Mouse (Mus musculus) hindbrain, embryonic 10.5 days (tissue): ENCODE results near the gene March6. TPM values are rescaled to one million over a fixed set of nuclear protein-coding genes. Genes with fewer than 3 reads are reported as not detected.

Experiments
- DNase-seq: peaks from one replicate; pipeline ENCODE4 v3.0.0-alpha.2; 2017; ENCODE audit warnings: low spot score
- H3K27ac ChIP-seq: fragments of 300-500 bp; sonication (generic); 2 replicates; pipeline ENCODE4 v1.5.1; 2016; ENCODE audit warnings: mild to moderate bottlenecking, moderate library complexity
- H3K27me3 ChIP-seq: fragments of 300-500 bp; sonication (generic); 2 replicates; pipeline ENCODE4 v1.6.1; 2016; ENCODE audit warnings: mild to moderate bottlenecking; ENCODE audit not compliant: poor library complexity, insufficient read depth, severe bottlenecking
- H3K36me3 ChIP-seq: fragments of 300-500 bp; sonication (generic); 2 replicates; pipeline ENCODE4 v1.6.1; 2016; ENCODE audit warnings: mild to moderate bottlenecking, moderate library complexity
- H3K4me1 ChIP-seq: fragments of 300-500 bp; sonication (generic); replicated peaks from 2 replicates; pipeline ENCODE4 v1.6.1; 2016; ENCODE audit warnings: mild to moderate bottlenecking
- H3K4me3 ChIP-seq: fragments of 300-500 bp; sonication (generic); 2 replicates; pipeline ENCODE4 v1.5.1; 2016; ENCODE audit warnings: mild to moderate bottlenecking, moderate library complexity
- H3K9me3 ChIP-seq: fragments of 300-500 bp; sonication (generic); 2 replicates; pipeline ENCODE4 v1.6.1; 2016; ENCODE audit warnings: mild to moderate bottlenecking, moderate library complexity
- WGBS: fragments of 180-500 bp; shearing (Covaris S2); methylation state at CpG from one replicate; pipeline ENCODE4 v1.1.7; 2016; 5-methylcytosine and 5-hydroxymethylcytosine counted together
- polyA plus RNA-seq: library from polyadenylated mRNA; unstranded; fragments of >200 nt; fragmentation: Nextera tagmentation; extraction: Ambion mirVana; gene quantifications from 2 replicates; pipeline ENCODE4 v1.2.1, GENCODE M21; 2016

Gene March6
- polyA plus RNA-seq, 1 experiment from 2014 or later = 34.5 TPM

DNA sequence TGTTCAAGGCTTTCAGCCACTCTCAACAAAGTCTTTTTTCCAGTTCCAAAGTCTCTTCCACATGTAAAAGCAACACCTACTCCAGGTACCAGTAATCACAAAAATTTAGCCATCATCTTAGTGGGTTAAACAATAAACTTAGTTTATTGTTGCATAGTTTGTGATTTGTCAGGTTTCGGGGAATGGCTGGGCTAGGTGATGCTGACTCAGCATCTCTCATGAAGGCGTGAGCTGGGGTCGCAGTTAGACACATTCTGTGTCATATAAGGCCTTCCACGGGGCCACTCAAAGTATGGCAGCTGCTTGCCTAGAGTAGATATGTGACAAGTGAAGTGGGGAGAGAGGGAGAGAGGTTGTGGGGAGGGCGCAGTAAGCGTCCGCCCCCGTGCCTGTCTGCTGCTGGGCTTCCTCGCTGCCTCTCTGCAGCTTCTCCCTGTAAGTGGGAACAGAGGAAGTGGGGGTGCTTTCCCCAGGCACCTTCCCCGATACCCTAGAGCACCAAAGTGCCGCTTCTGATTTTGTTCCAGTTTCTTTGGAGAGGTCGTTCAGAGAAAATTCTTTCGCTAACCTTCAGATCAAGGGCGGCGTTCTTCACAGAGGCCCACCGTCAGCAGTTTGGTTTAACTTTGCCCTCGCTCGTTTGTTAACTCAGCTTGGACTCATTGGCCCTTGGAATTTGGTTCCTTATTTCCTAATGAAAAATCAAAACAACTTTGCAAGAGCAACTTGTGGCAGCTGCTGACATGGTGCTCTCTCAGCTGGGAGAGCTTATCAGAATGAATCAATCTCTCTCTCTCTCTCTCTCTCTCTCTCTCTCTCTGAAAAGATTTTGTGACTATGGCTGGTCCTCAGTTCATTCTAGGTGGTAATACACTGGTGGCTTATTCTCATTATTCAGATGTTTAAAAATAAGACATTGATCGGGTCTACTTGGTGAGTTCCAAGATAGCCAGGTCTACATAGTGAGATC lies 33.0 kb upstream of the March6 start:
- Histone ChIP-seq H3K4me1 (peaks cover 19% of the 10 kb centered on the region), H3K4me3 (no peak overlapping the region), H3K27ac (0 out of 2 replicates have a peak overlapping the region, but pooled peaks have one; percentile 13), H3K27me3 (no peaks in the 10 kb centered on the region), H3K9me3 (peaks cover 5% of the 10 kb centered on the region; the same call in 1 of the 2 replicates), H3K36me3 (no peaks in the 10 kb centered on the region)
- WGBS = 63% methylated on average over 19 of the region's 19 CpGs
- no peak for DNase-seq

DNA sequence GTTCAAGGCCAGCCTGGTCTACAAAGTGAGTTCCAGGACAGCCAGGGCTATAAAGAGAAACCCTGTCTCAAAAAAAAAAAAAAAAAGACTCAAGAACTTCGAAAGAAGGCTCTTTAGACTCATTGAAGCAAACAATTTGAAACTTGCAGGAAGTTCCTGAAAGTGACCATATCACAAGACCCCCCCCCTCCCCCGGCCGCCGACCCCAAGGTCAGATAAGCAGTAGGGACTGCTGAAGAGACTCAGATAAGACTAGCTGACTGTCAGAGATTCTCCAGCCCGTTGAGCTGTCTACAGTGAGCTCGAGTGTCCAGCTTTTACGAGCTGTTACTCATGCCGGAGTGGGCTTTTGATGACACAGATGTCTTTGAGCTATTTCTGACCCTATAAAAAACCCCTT lies 32.0 kb upstream of the March6 start:
- peaks cover 11% of the 10 kb centered on the region; the same call in 1 of the 2 replicates for H3K4me1 ChIP-seq
- 91% methylated on average over 8 of the region's 8 CpGs for WGBS
- DNase-seq = no peak
- no peaks in the 10 kb centered on the region for H3K27me3 ChIP-seq
- no peaks in the 10 kb centered on the region for H3K36me3 ChIP-seq
- no peak overlapping the region for H3K27ac ChIP-seq
- H3K4me3 ChIP-seq = no peak overlapping the region
- peaks cover 5% of the 10 kb centered on the region; the same call in 1 of the 2 replicates for H3K9me3 ChIP-seq

DNA sequence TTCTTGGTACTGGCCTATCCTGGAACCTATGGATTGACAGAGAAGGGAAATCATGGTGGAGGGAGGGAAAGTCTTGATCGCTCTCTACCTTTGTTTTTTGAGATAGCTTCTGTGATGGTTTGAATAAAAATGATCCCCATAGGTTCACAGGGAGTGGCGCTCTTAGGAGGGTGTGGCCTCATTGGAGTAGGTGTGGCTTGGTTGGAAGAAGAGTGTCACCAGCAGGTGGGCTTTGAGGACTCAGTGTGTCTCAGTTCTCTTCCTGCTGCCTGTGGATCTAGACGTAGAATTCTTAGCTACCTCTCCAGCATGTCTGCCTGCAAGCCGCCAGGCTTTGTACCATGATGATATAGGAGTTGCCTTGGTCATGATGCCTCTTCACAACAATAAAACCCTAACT lies 31.1 kb upstream of the March6 start:
- no peak for DNase-seq
- Histone ChIP-seq H3K4me3 (no peak overlapping the region), H3K36me3 (no peaks in the 10 kb centered on the region), H3K9me3 (peaks cover 5% of the 10 kb centered on the region; the same call in 1 of the 2 replicates), H3K4me1 (0 out of 2 replicates have a peak, but pooled peaks cover 6% of the 10 kb centered on the region), H3K27me3 (no peaks in the 10 kb centered on the region), H3K27ac (no peak overlapping the region)
- WGBS = 92% methylated on average over 4 of the region's 4 CpGs

DNA sequence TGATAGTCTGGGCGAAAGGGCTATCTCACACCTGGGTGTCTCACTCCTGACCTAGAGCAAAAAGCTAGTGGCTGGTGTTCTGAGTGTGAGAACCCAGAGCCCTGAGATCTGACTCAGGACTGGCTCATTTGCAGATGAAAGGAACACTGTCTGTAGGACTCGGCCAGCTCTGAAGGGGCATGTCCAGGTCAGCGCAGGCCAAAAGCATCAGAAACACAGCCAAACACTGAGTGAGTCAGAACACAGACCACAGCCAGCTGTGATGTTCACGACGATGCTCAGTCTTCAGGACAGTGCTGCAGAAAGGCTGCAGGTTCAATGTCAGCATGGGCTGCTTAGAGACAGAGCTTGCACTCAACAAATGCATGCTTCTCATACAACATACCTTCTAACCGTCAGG lies 30.5 kb upstream of the March6 start:
- WGBS = 75% methylated on average over 6 of the region's 6 CpGs
- DNase-seq = no peak
- Histone ChIP-seq H3K27me3 (no peaks in the 10 kb centered on the region), H3K9me3 (peaks cover 5% of the 10 kb centered on the region; the same call in 1 of the 2 replicates), H3K4me1 (0 out of 2 replicates have a peak, but pooled peaks cover 6% of the 10 kb centered on the region), H3K27ac (no peak overlapping the region), H3K4me3 (no peak overlapping the region), H3K36me3 (no peaks in the 10 kb centered on the region)

DNA sequence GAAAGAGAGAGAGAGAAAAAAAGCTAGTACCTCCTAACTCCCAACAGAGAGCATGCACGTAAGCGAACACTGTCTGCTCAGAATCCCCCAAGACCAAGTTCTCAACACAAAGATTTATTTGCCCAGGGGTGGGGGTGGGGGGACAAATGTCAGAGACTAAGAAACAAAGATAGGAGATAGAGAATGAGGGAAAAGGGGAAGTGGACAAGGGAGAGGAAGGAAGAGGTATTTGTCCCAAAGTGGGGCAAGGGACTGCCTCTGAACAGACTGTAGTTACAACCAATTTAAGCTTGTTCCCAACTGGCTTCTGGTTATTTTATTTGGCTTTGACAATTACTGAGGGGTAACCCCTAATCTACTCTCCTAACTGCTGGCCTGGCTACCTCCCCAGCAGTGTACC lies 24.0 kb upstream of the March6 start:
- peaks cover 4% of the 10 kb centered on the region; the same call in 1 of the 2 replicates for H3K9me3 ChIP-seq
- H3K36me3 ChIP-seq = no peaks in the 10 kb centered on the region
- WGBS = 87% methylated on average over 2 of the region's 2 CpGs
- no peaks in the 10 kb centered on the region for H3K4me1 ChIP-seq
- no peak overlapping the region for H3K27ac ChIP-seq
- no peak overlapping the region for H3K4me3 ChIP-seq
- no peaks in the 10 kb centered on the region for H3K27me3 ChIP-seq
- DNase-seq = no peak

DNA sequence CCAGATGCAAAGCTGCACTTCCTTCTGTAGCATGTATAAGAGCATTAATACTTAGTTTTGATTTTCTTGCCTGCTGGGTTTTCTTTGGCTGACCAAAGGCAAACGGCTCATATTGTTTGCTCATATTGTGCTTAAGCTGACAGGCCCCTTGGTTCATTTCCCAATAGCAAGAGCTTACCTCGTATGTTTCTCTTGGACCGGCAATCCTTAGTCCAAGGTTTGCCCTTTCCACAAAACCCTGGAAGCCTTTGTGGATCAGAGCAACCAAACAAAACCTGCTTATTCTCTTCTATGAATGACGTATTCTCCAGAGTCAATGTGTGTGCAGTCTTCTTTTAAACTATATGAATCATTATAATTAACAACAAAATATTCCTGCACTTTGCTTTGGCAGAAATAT lies 19.5 kb upstream of the March6 start:
- no peaks in the 10 kb centered on the region for H3K27me3 ChIP-seq
- no peaks in the 10 kb centered on the region for H3K36me3 ChIP-seq
- WGBS = 87% methylated on average over 4 of the region's 4 CpGs
- no peak overlapping the region for H3K4me3 ChIP-seq
- H3K9me3 ChIP-seq = no peaks in the 10 kb centered on the region
- DNase-seq = no peak
- H3K4me1 ChIP-seq = no peaks in the 10 kb centered on the region
- H3K27ac ChIP-seq = no peak overlapping the region

DNA sequence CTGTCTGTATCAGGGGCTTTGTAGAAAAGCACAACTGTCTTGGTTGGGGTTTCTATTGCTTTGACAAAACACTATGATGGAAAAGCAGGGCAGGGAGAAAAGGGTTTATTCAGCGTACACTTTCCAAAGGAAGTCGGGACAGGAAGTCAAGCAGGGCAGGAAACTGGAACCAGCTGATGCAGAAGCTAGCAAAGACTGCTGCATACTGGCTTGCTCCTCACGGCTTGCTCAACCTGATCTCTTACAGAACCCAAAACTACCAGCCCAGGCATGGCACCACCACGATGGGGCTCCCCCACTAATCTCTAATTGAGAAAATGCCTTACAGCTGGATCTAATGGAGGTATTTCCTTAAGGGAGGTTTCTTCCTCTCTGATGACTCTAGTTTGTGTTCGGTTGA lies 16.6 kb upstream of the March6 start:
- no peak overlapping the region for H3K4me3 ChIP-seq
- no peak for DNase-seq
- no peaks in the 10 kb centered on the region for H3K9me3 ChIP-seq
- peaks cover 11% of the 10 kb centered on the region for H3K4me1 ChIP-seq
- H3K36me3 ChIP-seq = no peaks in the 10 kb centered on the region
- H3K27me3 ChIP-seq = no peaks in the 10 kb centered on the region
- 67% methylated on average over 5 of the region's 5 CpGs for WGBS
- H3K27ac ChIP-seq = no peak overlapping the region

DNA sequence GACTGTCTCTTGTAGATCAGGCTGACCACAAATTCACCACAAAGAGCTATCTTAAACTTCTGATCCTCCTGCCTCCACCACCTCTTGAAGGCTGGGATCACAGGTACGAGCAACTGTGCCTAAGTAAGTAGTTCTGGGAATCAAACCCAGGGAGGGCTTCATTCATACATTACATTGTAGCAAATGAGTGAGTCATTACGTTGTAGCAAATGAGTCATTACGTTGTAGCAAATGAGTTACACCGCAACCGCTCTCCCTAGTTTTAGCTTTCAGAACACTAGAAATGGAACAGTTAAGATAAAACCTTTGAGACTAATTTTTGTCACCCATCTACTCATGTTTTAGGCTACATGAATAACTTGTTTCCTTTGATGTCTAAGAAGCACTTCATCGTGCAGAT lies 15.4 kb upstream of the March6 start:
- Histone ChIP-seq H3K4me3 (no peak overlapping the region), H3K27me3 (no peaks in the 10 kb centered on the region), H3K36me3 (no peaks in the 10 kb centered on the region), H3K27ac (no peak overlapping the region), H3K4me1 (peaks cover 22% of the 10 kb centered on the region), H3K9me3 (no peaks in the 10 kb centered on the region)
- 90% methylated on average over 6 of the region's 6 CpGs for WGBS
- DNase-seq = no peak

DNA sequence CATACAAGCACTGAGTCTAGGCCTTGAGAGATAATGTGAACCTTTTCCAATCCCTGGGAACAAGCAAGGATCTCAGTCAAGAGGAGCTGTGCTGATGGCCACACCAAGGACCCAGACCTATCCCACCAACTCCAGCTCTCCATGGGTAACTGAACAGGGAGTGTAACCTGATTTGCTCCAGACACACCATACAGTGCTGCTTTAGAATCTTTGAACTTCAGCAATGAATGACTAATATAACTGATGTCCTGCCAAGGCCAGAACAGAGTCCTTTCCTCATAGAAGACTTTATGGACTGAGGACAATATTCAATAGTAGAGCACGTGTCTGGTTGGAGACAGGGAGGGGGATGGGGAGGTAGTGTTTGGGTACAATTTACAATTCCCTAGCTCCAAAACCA lies 14.2 kb upstream of the March6 start:
- DNase-seq = no peak
- no peaks in the 10 kb centered on the region for H3K9me3 ChIP-seq
- no peaks in the 10 kb centered on the region for H3K27me3 ChIP-seq
- 79% methylated on average over 1 of the region's 1 CpGs for WGBS
- no peaks in the 10 kb centered on the region for H3K36me3 ChIP-seq
- peaks cover 31% of the 10 kb centered on the region for H3K4me1 ChIP-seq
- no peak overlapping the region for H3K27ac ChIP-seq
- no peak overlapping the region for H3K4me3 ChIP-seq

DNA sequence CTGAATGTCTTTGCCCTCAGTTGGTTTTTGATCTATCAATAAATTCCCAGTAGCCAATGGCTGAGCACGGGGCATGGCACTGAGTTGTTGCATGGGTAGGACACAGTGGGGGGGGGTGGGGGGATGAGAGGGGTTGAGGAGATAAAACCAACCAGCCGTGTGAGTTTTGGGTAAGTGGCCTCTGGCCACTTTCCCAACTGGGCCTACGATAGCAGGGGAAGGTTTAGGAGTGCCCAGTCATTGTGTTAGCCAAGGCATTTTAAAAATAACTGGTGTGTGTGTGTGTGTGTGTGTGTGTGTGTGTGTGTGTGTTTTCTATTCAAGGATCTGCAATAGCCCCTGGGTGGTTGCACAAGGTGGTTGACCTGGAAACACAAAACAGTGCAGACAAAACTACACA lies 12.4 kb upstream of the March6 start:
- Histone ChIP-seq H3K9me3 (0 out of 2 replicates have a peak, but pooled peaks cover 2% of the 10 kb centered on the region), H3K4me1 (peaks cover 31% of the 10 kb centered on the region), H3K27me3 (0 out of 2 replicates have a peak, but pooled peaks cover 7% of the 10 kb centered on the region), H3K36me3 (no peaks in the 10 kb centered on the region), H3K27ac (peak overlapping the region; percentile 64), H3K4me3 (no peak overlapping the region)
- no peak for DNase-seq
- 12% methylated on average over 3 of the region's 3 CpGs for WGBS

DNA sequence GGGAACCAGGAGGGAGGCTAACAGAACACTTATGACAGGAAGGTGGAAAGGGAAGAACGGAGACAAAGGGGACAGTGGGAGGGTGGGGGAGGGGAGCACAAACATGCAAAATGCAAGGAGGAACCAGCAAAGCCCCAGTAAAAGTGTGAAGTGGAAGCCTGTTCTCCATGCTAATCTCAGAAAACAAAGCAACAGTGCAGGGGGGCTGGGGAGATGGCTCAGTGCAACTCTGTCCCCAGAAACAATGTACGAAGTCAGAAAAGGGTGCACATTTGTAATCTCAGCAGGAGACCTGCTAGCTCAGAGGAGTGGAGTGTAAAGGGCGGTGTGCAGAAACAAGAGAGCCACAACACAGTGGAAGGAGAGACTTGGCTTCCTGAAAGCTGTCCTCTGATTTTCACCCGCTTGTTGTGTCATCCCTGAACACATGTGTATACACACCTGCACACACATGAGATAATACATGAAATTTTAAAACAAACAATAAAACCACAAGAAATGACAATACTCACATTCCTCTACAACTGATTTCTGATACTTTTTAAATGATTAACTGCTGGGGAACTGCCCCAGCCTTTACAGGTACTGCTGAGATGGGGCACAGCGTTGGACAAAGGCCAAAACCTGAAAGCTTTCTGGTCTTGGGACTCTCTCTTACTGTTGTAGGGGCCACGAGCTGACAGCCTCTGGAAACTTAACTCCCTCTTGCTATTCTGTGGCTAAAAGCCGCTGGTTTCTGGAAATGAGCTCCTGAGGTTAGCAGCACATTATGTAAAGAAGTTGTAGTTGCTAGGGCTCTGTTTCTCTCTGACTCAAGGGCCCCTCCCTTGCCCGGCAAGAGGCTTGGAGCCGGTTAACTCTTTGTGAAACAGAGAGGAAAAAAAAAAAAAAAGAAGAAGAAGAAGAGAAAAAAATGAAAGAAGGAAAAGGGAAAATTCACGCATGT lies 11.4 kb upstream of the March6 start:
- H3K4me1 ChIP-seq = peaks cover 32% of the 10 kb centered on the region
- H3K9me3 ChIP-seq = 0 out of 2 replicates have a peak, but pooled peaks cover 2% of the 10 kb centered on the region
- H3K4me3 ChIP-seq = peak overlapping the region; percentile 18
- H3K36me3 ChIP-seq = no peaks in the 10 kb centered on the region
- 7% methylated on average over 10 of the region's 10 CpGs for WGBS
- peak; percentile 58 for DNase-seq
- H3K27ac ChIP-seq = peak overlapping the region; percentile 85
- H3K27me3 ChIP-seq = 0 out of 2 replicates have a peak, but pooled peaks cover 9% of the 10 kb centered on the region

DNA sequence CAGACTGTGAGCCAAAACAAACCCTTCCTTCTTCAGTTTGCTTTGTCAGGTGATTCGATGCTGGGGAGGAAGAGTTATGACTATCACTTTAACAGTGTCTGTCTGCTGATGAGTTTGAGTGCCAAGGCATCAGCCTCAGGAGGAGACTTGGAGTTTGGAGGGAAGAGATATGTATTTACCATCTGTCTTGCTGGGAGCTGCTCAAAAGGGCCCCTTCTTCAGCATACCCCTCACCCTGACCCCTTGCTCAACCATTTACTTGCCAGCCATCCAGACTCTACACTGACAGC lies 9.6 kb upstream of the March6 start:
- Histone ChIP-seq H3K4me3 (no peak overlapping the region), H3K9me3 (0 out of 2 replicates have a peak, but pooled peaks cover 2% of the 10 kb centered on the region), H3K4me1 (peaks cover 50% of the 10 kb centered on the region), H3K27ac (no peak overlapping the region), H3K36me3 (no peaks in the 10 kb centered on the region), H3K27me3 (0 out of 2 replicates have a peak, but pooled peaks cover 9% of the 10 kb centered on the region)
- 81% methylated on average over 1 of the region's 1 CpGs for WGBS
- no peak for DNase-seq
